Mouse (Mus musculus): ENCODE results near the gene Pds5b.
"Not testable (repeated sequence)": the region's sequence is repeated elsewhere in the genome, so short reads cannot be mapped to it uniquely, and the experiment has no call there.

Pds5b gene

DNA sequence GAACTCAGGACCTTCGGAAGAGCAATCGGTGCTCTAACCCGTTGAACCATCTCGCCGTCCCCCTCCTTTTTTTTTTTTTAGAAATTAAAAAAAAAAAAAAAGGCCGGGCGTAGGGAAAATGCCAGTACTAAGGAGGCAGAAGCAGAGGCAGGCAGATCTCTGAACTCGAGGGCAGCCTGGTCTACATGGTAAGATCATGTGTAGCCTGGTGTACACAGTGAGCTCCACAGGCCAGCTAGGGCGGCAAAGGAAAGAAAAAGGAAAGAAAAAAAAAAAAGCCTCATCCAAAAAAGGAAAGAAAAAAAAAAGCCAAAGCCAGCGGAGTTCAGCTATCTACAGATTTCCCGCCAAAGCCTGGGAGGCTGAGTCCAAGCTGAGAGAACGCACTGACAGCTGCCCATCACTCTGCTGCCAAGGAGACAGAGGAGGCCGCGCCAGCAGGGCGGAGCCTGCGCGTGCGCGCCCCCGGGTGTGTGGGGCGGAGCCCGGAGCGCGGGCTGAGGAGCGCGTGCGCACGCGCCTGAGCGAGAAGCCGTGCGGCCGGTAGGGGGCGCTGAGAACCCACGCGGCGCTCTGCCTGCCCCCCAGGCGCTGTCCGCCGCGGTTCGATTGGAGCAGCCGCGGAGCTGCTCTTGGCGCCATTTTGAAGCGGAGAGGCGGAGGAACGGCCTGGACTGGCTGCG lies at the start of gene Pds5b:
Gene Pds5b, plus strand, starts transcription at position 587 of the 683 bp plus-strand sequence.
- DNase-seq (ENCODE audit: low read depth, low spot score), result peak; percentile 99

DNA sequence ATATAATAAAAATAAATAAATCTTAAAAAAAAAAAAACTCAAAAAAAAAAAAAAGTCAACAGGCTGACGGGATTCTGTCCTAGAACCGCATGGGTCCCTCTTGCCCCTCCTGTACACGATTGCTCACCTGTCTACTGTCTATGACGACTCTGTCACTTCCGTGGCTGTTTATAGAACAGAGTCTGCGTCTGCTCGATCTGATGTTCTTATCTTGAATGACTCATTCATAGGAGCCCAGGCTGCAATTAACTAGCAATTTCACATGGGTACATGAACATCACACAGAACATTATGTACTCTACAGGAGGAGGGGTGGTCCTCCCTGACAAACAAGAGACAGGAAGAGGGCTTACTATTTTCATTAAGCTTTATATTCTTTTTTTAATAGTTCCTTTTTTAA lies 48.0 kb upstream of the Pds5b start:
- DNase-seq (ENCODE audit: low read depth, low spot score), result peak; percentile 62

DNA sequence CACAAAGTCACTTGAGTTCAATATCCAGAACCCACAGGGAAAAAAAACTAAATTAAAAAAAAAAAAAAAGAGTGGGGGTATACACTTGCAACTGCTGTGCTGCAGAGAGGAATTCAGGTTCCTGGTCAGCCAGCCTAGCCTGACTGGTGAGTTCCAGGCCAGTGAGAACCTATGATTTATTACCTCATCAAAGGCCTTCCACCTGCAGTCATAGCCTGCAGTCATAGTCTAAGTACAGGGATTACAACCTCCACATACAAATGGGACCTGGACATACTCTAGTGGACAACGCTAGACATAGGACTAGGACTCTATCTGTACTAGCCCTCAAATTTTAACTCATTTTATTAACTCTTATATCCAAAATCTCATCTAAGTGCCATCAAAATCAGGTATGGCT lies 44.3 kb upstream of the Pds5b start:
- DNase-seq (ENCODE audit: low read depth, low spot score), result no peak

DNA sequence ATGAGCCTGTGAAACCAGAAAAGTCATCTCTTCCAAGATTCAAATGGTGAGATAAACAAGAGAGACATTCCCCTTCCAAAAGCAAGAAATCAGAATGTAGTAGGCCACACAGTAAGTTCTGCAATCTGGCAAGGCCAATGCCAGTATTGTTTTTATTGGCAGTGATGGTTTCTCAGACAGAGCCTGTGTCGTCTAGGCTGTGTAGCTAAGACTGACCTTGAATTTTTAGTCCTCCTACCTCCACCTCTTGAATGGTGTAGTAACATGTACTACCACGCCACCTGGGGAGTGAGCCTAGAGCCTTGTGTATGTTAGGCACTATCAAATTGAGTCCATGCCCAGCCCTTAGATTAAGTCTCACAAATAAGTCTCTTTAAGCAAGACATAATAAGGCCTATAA lies 43.8 kb upstream of the Pds5b start:
- DNase-seq (ENCODE audit: low read depth, low spot score), result no peak

DNA sequence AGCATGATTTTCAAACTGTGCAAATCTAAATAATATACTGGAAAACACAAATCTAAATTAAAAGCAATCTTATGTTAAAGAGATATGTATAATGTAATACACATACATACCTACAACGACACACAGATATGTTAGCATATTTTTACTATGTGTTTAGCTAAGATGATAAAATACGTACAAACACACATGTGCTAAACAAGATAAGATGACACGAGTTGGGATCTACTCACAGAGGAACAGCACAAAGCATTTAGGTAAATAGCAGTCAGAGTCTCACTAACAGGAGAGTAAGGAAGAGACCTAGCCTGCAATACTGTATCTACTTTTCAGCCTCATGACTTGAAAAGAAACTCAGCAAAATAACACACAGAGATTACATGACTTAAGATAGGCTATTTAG lies 32.1 kb upstream of the Pds5b start:
- no peak for DNase-seq (ENCODE audit: low read depth, low spot score)

DNA sequence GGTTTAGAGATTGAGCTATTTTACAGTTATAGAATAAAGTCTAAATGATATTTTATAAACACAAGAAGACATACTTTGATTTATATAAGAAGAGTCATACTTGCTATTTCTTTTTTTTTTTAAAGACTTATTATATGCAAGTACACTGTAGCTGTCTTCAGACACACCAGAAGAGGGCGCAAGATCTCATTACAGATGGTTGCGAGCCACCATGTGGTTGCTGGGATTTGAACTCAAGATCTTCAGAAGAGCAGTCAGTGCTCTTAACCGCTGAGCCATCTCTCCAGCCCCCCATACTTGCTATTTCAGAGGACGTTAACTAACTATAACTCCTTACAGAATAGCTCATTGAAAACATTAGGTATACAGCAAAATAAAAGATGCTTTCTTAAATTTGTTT lies 30.1 kb upstream of the Pds5b start:
- not testable (repeated sequence) for DNase-seq (ENCODE audit: low read depth, low spot score)

DNA sequence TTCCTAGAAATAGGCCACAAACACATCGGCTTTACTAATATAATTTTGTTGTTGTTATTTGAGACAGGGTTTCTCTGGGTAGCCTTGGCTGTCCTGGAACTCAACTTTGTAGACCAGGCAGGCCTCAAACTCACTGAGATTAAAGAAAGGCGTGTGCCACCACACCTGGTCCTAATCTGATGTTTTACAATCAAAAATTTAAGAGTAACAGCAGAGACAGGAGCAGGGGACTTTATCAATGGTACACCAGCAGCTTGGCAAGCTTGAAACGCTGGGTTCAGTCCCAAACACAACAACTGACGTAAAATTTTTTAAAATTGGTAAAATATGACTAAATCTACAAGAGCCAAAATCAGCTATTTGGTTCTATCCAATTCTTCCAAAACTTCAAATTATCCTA lies 28.6 kb upstream of the Pds5b start:
- DNase-seq (ENCODE audit: low read depth, low spot score), result no peak

DNA sequence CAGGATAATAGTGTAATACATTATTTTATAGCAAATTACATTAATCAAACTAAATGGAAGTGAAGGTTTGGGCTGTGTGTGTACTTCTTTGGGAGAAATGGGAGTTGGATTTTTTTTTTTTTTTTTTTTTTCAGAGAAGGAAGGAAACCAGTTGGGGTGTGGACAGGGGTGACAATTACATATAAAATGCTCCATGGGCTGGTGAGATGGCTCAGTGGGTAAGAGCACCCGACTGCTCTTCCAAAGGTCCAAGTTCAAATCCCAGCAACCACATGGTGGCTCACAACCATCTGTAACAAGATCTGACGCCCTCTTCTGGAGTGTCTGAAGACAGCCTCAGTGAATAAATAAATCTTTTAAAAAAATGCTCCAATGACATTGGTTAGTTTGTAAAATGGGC lies 21.0 kb upstream of the Pds5b start:
- DNase-seq (ENCODE audit: low read depth, low spot score), result no peak

DNA sequence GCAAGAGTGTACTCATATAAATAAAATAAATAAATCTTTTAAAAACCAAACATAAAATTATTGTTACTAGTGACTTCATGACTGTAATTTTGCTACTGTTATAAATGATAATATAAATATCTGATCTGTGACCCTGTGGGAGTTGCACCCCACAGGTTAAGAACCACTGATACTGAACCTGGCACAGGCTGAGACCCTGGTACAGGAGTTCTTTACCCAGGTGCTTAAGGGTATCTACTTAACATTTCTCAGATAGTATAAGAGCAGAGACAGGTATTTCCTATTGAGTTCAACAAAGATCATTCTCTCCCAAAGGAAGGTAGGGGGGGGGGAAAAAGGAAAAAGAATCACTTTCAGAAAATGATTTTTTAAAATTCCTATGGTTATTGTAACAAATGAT lies 19.0 kb upstream of the Pds5b start:
- no peak for DNase-seq (ENCODE audit: low read depth, low spot score)

DNA sequence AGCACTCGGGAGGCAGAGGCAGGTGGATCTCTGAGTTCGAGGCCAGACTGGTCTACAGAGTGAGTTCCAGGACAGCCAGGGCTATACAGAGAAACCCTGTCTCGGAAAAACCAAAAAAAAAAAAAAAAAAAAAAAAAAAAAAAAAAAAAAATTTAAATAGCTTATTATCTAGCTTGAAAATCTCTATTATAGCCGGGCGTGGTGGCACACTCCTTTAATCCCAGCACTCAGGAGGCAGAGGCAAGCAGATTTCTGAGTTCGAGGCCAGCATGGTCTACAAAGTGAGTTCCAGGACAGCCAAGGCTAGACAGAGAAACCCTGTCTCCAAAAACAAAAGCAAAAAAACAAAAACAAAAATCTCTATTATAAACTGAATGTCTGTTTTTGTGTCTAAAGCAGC lies 14.1 kb upstream of the Pds5b start:
- DNase-seq (ENCODE audit: low read depth, low spot score), result not testable (repeated sequence)

DNA sequence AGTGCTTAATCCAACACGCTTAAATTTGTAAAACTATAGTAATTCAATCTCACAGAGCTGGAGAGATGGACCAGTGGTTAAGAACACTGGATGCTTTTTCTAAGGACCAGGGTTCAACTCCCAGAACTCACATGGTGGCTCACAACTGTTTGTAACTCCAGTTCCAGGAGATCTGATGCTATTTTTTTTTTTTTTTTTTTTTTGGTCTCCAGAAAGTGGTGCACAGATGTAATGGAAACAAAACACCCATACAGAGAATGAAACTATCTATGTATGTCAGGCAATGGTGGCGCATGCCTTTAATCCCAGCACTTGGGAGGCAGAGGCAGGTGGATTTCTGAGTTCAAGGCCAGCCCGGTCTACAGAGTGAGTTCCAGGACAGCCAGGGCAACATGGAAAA lies 13.2 kb upstream of the Pds5b start:
- not testable (repeated sequence) for DNase-seq (ENCODE audit: low read depth, low spot score)

DNA sequence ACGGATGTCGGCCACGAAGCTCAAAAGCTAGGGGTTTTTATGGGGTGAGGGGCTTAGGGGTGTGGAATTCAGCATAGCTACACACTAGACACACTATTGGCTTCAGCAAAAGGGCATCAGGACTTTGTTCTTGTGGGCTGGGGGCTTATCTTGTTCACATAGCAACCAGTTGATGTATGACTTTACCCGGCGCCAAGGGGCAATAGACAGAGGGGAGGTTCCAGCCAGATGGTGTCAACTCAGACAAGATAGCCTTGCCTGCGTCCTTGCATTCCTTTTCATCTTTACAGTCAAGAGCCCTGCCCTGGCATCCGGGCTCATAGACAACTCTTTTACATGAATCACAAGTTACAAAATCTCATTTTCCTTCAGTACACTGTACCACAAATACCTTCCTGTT lies 9.6 kb upstream of the Pds5b start:
- not testable (repeated sequence) for DNase-seq (ENCODE audit: low read depth, low spot score)

DNA sequence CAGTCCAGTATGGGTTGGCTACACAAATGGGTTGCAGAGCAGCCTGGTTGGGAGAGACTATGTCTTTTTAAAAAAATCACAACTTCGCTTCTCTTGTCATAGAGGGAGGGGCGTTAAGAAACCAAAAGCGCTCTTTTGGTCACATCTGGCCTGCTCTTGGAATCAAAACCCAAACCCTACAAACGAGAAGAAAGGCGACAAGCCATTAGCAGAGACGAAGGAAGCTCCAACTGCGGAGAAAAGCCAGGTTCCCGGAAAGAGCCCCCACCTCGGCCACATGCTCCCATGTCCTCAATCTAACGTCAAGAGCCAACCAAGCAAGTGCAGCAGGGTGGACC lies 8.8 kb upstream of the Pds5b start:
- DNase-seq (ENCODE audit: low read depth, low spot score), result no peak

DNA sequence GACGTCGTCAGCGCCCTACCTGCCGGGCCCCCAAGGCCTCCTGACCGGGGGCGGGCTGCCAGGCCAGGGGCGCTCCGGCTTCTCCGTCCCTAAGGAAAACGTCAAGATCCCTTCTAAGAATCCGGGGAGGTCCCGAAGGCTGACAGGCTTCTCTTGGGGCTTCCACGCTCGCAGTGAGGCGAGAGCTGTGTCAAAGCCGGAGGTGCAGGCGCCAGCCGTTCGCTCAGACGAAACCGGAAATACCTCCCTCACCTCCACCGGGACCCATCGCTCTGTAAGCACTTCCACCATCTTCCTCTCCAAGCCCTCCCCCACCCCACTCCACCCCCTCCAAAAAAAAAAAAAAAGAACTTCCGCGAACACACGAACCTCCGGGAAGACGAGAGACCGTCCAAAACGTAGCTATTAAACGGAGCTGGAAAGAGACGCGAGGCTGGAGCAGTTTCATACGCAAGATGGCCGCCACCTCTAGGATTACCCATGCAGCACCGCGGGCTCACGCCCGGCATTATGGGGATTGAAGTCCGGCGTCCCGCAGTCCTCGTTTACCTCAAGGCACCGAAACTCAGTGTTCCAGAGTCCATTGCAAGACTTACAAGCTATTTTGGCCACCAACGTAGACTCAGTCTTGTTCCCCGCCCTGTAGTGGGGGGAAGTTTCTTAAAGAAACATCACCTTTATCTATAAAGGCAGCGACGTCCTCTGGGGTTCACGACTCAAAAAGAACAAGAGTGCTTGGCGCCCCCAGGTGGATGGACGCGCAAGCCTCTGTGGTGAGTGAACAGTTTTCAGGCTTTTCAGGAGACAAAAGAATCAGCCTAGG lies 8.2 kb upstream of the Pds5b start:
- DNase-seq (ENCODE audit: low read depth, low spot score), result peak; percentile 100

DNA sequence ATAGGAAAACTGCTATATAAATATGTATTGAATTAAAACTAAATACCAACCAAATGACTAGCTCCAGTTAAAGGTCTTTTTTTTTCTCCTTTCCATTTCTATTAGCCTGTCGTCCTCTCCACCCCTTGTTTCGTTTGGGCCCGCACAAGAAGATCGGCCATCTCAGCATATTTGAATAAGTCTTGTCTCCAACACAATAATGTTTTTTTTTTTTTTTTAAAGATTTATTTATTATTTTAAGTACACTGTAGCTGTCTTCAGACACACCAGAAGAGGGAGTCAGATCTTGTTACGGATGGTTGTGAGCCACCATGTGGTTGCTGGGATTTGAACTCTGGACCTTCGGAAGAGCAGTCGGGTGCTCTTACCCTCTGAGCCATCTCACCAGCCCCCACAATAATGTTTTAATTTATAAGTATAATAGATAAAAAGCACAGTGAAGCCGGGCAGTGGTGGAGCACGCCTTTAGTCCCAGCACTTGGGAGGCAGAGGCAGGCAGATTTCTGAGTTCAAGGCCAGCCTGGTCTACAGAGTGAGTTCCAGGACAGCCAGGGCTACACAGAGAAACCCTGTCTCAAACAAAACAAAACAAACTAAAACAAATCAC lies 7.3 kb upstream of the Pds5b start, which contains the start of gene N4bp2l2:
Gene N4bp2l2, minus strand, starts transcription at position 51 of the 607 bp plus-strand sequence.
- not testable (repeated sequence) for DNase-seq (ENCODE audit: low read depth, low spot score)

DNA sequence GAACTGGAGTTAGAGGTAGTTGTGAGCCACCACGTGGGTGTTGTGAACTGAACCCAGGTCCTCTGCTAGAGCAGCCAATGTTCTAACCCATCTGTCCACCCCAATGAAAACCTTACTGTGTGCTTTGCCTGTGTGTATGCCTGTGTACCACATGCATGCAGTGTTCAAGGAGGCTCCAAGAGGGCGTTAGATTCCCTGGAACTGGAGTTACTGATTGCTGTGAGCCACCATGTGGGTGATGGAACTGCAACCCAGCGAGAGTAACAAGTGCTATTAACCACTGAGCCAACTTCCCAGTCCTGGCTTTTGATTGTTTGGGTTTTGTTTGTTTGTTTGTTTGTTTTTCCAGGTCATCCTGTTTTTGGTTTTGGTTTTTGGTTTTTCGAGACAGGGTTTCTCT lies 4.8 kb upstream of the Pds5b start:
- DNase-seq (ENCODE audit: low read depth, low spot score), result no peak

DNA sequence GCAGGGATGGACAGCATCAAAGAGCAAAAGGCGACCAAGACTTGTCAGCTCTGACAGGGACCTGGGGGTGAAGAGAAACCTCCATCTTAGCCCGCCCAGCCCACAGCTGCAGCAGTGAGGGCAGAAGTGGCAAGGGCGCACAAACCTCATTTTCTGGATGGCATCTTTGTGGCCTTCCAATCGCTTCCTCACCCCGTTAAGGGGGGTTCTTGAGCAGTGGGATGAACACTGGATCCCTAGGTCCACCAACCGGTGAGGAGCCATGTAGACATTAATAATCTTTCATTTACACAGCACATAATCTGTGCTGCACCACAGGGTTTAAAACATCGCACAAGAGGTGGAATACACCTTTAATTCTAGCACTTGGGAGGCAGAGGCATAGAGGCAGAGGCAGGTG lies 1.2 kb upstream of the Pds5b start:
- DNase-seq (ENCODE audit: low read depth, low spot score), result no peak

DNA sequence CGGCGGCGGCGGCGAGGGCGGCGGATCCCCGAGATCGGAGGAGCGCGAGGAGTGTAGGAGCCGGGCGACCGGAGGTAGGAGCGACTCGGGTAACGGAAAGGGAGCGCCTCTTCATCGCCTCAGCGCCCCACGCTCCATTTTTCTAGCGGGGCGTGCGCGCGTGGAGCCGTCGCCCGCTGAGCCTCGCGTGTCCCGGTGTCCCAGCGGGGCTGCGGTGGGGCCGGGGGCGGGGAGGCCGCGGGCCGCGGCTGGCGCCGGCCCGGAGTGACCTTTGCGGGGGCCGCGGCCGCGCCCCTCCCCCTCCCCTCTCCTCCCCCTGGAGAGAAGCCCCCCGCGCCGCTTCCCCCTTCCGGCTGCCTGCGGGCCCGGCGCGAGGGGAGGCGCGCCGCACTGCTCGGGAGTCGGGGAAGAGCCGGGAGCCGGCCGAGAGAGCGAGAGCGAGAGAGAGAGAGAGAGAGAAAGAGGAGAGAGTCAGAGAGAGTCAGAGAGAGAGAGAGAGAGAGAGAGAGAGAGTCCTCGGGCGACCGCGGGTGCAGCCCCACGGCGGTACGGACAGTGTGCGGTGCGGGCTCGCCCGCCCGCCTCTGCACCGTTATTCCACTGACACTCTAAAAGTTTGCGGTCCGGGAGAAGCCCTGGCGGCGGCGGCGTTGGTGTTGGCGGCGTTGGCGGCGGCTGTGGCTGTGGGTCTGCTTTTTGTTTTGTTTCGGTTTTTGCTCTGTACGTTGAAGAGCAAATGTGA lies 512 bp downstream of the Pds5b start:
- peak; percentile 23 for DNase-seq (ENCODE audit: low read depth, low spot score)

DNA sequence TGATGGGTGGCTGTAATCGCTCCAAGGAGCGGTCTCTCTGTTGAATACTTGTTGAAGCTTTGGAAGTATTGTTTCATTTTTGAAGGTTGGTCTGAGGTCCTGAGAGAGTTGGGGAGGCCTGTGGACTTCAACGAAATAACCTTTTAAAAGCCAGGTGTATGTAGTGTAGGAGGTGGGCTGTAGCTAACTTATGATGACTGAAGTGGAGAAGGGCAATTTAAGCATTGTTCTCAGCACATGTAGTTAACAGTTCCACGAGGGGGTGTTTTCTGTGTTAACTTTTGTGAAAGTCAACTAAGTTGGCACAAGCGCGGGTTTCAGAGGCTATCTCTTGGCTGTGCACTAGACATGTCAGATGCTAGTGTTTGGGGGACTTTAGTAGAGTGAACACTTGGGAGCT lies 1.3 kb downstream of the Pds5b start:
- DNase-seq (ENCODE audit: low read depth, low spot score), result no peak

DNA sequence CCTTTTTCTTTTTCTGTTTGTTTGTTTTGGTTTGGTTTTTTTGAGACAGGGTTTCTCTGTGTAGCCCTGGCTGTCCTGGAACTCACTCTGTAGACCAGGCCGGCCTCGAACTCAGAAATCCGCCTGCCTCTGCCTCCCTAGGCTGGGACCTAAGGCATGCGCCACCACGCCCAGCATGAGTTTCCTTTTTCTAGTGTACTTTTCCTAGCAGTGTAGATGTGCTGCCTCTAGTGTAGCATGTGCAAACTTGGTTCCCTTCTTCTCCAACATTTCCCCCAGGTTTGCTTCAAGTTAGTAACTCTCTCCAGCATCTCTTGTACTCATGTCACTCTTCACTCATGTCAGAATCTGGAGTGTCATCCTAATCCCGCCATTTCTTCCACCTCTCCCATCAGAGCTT lies 9.3 kb downstream of the Pds5b start:
- not testable (repeated sequence) for DNase-seq (ENCODE audit: low read depth, low spot score)

DNA sequence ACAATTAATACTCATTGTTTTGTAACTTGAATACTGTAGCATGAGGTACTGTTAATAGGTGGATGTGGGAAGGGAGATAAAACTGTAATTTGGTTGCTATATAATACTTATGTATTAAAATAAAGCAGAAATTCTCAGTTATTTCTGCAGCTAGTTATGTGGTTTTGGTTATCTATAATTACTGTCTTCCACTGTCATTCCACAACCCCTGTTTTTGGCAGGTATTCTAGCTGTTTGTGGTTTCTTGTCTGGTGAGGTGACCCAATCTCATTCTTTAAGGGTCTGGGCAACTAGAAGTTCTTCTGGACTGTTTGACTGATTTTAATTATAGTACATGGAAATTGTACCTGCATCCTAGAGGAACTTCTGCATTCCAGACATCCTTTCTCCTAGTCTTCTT lies 17.1 kb downstream of the Pds5b start:
- DNase-seq (ENCODE audit: low read depth, low spot score), result no peak

DNA sequence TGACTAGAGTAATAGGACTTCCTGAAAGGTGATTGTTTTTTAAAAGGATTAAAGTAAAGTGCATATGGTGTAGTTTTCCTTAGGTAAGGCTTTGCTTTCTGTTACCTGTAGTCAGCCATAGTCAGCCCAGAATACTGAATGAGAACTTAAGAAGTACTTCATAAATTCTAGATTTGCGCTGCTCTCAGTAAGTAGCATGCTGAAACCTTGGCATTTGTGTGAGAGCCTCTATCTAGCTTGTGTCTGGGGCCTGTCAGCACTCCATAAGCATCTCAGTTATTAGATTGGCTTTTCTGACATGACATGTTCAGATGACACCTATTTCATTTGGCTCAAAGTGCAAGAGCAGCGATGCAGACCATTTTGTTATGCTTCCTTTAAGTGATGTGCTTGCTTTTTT lies 19.7 kb downstream of the Pds5b start:
- DNase-seq (ENCODE audit: low read depth, low spot score), result no peak
